Mouse (Mus musculus): ENCODE measurements around the gene Usp17lc.
"Not testable (repeated sequence)": the region's sequence is repeated elsewhere in the genome, so short reads cannot be mapped to it uniquely, and the experiment has no call there.

Gene Usp17lc

GRCm38 (mm10) chr7:103414772-103415171 lies at the start of gene Usp17lc:
Gene Usp17lc (plus strand): TSS chr7:103415072.
- in situ Hi-C loops (cut with MboI; ENCODE audit: unreplicated experiment in 2 of 2), result not testable (repeated sequence)

DNA sequence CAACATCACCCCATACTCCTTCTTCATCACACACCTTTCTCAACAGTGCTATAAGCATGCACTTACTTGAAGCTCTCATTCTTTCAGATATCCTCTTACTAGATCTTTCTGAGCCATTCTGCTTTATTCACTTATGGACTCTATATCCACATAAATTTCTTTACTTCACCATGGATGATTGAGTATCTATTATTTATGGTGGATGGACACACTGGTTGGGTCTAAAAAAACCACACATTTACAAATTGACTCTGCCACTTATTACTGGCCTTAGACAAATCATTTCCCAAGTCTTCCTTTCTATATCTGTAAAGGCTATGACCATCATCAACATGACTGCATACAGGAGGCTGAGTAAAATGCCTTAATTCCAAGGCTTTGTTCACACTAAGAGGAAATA lies 28.8 kb upstream of the Usp17lc start, which contains the start of gene Olfr603:
Olfr603 (minus strand) TSS at position 101 of the 400 bp plus-strand sequence.
- in situ Hi-C loops (cut with MboI; ENCODE audit: unreplicated experiment in 2 of 2), result no loop called here

DNA sequence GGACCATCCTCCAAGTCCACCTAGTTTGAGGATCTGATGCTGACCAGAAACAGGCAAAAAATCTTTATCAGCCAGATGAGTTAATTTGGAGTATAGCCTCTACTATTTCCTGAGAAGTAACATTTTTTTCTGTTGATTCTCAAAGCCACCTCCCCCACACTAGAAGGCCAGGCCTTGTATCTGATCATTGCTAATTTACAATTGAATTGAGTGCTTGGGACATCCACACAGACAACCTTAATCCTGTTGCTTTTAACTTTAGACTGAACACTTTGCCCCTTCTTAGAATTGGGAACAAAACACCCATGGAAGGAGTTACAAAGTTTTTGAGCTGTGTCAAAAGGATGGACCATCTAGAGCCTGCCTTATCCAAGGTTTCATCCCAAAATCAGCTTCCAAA lies 17.1 kb upstream of the Usp17lc start:
- in situ Hi-C loops (cut with MboI; ENCODE audit: unreplicated experiment in 2 of 2), result no loop called here

DNA sequence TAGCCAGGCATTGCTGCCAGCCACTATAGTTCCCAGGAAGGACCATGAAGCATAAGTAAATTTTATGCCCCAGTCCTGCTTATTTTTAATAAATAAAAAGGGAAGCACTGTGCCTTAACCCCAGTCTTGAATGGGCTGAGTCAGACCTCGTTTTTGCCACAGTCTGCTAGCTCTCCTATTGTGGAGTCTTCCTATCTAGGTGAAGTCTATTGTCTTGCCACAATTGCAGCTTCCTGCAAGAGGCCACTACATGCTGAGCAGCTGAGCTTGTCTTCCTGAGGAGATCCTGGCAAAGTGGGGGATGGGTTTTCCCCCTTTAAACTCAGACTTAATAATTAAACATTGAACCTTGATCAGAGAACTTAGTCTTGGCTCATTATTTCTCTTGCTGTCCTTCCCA lies 15.9 kb upstream of the Usp17lc start:
- in situ Hi-C loops (cut with MboI; ENCODE audit: unreplicated experiment in 2 of 2), result no loop called here

- in situ Hi-C loops (cut with MboI; ENCODE audit: unreplicated experiment in 2 of 2), result not testable (repeated sequence)
Observed at GRCm38 (mm10) chr7:103406521-103407055, 8.3 kb upstream of the Usp17lc start.

DNA sequence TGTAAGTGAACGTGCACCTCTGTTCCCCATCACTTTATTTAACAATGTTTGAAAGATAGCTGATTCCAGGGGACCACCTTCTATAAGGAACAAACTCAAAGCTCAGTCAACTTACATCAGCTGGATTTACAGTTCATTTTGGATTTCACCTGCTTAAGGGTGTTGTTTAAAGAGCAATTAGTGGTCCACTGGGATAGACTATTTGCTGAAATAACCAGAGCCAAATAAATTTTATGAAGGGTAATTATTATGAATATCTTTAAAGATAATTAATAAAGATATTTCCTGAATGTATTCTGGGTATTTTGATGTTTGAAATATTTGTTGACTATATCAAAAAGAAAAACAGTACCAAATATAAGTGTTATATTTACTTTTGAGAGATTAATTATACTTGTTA lies 30.5 kb downstream of the Usp17lc start, which contains the start of gene Olfr605:
Olfr605 (minus strand) TSS at position 101 of the 400 bp plus-strand sequence.
- in situ Hi-C loops (cut with MboI; ENCODE audit: unreplicated experiment in 2 of 2), result no loop called here

GRCm38 (mm10) chr7:103448746-103449145 lies 33.9 kb downstream of the Usp17lc start, which contains the start of gene Olfr606:
Gene Olfr606 (plus strand): TSS chr7:103449046.
- in situ Hi-C loops (cut with MboI; ENCODE audit: unreplicated experiment in 2 of 2), result no loop called here

DNA sequence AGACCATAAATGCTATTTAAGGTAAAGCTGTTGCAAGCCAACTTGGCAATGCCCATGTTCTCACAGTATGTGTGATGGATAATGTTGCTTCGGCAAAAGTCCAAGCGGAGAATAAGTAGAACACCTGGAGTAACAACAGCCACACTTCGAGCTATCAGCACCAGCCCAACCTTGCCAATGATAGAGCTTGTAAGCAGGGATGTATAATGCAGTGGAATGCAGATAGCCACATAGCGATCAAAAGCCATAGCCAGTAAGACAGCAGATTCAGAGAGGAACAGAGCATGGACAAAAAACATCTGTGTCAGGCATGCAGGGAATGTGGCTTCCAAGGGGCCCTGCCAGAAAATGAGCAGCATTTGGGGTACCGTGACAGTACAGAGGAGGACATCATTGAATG lies 45.7 kb downstream of the Usp17lc start:
- in situ Hi-C loops (cut with MboI; ENCODE audit: unreplicated experiment in 2 of 2), result no loop called here

Measured in v-Abl transformed pro-B cells (cell line).